Mouse (Mus musculus): ENCODE results near the gene Zfp94. TPM values are rescaled to one million over a fixed set of nuclear protein-coding genes. Genes with fewer than 3 reads are reported as not detected.

Gene Zfp94
- total and polyA plus RNA-seq, 3 experiments, result 5.9 to 6.9 TPM; not detected in 1

DNA sequence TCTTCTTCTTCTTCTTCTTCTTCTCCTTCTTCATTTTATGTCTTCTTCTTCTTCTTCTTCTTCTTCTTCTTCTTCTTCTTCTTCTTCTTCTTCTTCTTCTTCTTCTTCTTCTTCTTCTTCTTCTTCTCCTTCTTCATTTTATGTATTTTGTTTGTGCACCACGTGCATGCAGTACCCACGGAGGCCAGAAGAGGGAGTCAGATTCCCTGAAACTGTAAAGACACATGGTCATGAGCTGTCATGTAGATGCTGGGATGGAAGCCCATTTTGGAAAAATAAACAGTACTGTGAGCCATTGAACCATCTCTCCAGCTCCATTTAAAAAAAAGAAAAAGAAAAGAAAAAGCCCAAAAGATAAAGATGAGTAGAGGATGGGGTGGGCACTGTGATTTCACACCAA, 21.8 kb upstream of the Zfp94 start:
- Histone ChIP-seq H3K4me1 (ENCODE audit: control insufficient read depth in 1 of 2, insufficient read depth in 2 of 2, low read length in 2 of 2) (no peaks in the 10 kb centered on the region), H3K4me3 (ENCODE audit: control insufficient read depth in 1 of 2, insufficient read depth in 1 of 2, low read depth in 2 of 2, low read length in 2 of 2) (no peak overlapping the region), H3K27ac (ENCODE audit: control insufficient read depth, low read depth, low read length) (no peak overlapping the region), H3K27me3 (ENCODE audit: control insufficient read depth in 1 of 2, insufficient read depth in 2 of 2, low read length in 2 of 2) (no peaks in the 10 kb centered on the region), H3K9me3 (replicated peaks; ENCODE audit: insufficient read depth, low read length) (no peaks in the 10 kb centered on the region), H3K36me3 (ENCODE audit: control insufficient read depth in 1 of 2, insufficient read depth in 2 of 2, low read length in 2 of 2) (no peaks in the 10 kb centered on the region), H3K9ac (ENCODE audit: control insufficient read depth, low read depth, low read length, poor library complexity, severe bottlenecking) (no peak overlapping the region), H3K79me2 (ENCODE audit: control insufficient read depth, insufficient read depth, low read length, poor library complexity) (no peaks in the 10 kb centered on the region)
- peak; percentile 20 to 41 (median 35); a peak in 4 of 6 replicates for TF ChIP-seq CTCF (IDR thresholded peaks at IDR 0.05 in 2 of 3, conservative IDR thresholded peaks at IDR 0.05 in 1 of 3; ENCODE audit: control insufficient read depth in 1 of 3, insufficient read depth in 1 of 3, low read depth in 2 of 3, low read length in 3 of 3, poor library complexity in 1 of 3, severe bottlenecking in 1 of 3)
- TF ChIP-seq SMC3 (IDR thresholded peaks at IDR 0.05; ENCODE audit: low read depth, low read length), result peak; percentile 34; the same call in 1 of the 2 replicates
- no peak for TF ChIP-seq GABPA (IDR thresholded peaks at IDR 0.05; ENCODE audit: low read depth, low read length)
- DNase-seq (ENCODE audit: low read depth, low spot score), result peak; percentile 24

DNA sequence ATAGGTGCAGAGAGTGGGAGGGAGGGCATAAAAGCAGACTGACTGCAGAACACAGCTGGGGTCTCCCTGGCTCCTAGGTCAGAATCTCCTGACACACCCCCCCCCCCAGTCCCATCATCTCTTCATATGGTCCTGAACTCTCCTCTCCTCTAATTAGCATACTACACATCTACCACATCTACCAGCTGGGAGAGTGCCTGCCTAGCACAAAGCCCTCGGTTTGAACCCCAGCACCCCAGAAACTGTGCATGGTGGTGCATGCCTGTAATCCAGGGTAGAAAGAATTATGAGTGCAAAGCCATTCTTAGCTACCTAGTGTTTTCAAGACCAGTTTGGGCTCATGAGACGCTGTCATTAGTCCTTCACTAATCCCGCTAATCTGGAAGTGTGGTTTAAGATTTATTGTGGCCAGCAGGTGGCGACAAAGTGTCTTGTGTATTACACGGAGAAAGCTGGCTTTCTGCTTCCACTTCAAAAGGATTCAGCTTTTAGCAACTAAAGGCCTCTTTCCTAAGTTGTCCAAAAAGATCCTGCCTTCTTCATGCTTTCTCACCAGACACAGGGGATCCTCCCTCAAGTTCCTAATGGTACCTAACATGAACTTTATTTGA, 19.3 kb upstream of the Zfp94 start:
- Histone ChIP-seq H3K9ac (ENCODE audit: control insufficient read depth, low read depth, low read length, poor library complexity, severe bottlenecking) (no peak overlapping the region), H3K4me1 (ENCODE audit: control insufficient read depth in 1 of 2, insufficient read depth in 2 of 2, low read length in 2 of 2) (no peaks in the 10 kb centered on the region), H3K27ac (ENCODE audit: control insufficient read depth, low read depth, low read length) (no peak overlapping the region), H3K27me3 (ENCODE audit: control insufficient read depth in 1 of 2, insufficient read depth in 2 of 2, low read length in 2 of 2) (no peaks in the 10 kb centered on the region), H3K9me3 (replicated peaks; ENCODE audit: insufficient read depth, low read length) (no peaks in the 10 kb centered on the region), H3K79me2 (ENCODE audit: control insufficient read depth, insufficient read depth, low read length, poor library complexity) (no peaks in the 10 kb centered on the region), H3K4me3 (ENCODE audit: control insufficient read depth in 1 of 2, insufficient read depth in 1 of 2, low read depth in 2 of 2, low read length in 2 of 2) (no peak overlapping the region), H3K36me3 (ENCODE audit: control insufficient read depth in 1 of 2, insufficient read depth in 2 of 2, low read length in 2 of 2) (no peaks in the 10 kb centered on the region)
- DNase-seq (ENCODE audit: low read depth, low spot score), result peak; percentile 84
- peak; percentile 70 for TF ChIP-seq ZC3H11A (IDR thresholded peaks at IDR 0.05; ENCODE audit: low read depth, low read length)
- TF ChIP-seq RAD21 (IDR thresholded peaks at IDR 0.05; ENCODE audit: low read depth, low read length), result peak; percentile 76
- TF ChIP-seq SMC3 (IDR thresholded peaks at IDR 0.05; ENCODE audit: low read depth, low read length), result peak; percentile 84
- no peak for TF ChIP-seq POLR2AphosphoS2 (IDR thresholded peaks at IDR 0.05; ENCODE audit: low read length)
- peak; percentile 58 to 90 (median 60) for TF ChIP-seq CTCF (IDR thresholded peaks at IDR 0.05 in 2 of 3, conservative IDR thresholded peaks at IDR 0.05 in 1 of 3; ENCODE audit: control insufficient read depth in 1 of 3, insufficient read depth in 1 of 3, low read depth in 2 of 3, low read length in 3 of 3, poor library complexity in 1 of 3, severe bottlenecking in 1 of 3)
- no peak for TF ChIP-seq UBTF (IDR thresholded peaks at IDR 0.05; ENCODE audit: borderline replicate concordance, insufficient read depth, low read depth, low read length)
- TF ChIP-seq SIN3A (IDR thresholded peaks at IDR 0.05; ENCODE audit: low read length), result no peak

DNA sequence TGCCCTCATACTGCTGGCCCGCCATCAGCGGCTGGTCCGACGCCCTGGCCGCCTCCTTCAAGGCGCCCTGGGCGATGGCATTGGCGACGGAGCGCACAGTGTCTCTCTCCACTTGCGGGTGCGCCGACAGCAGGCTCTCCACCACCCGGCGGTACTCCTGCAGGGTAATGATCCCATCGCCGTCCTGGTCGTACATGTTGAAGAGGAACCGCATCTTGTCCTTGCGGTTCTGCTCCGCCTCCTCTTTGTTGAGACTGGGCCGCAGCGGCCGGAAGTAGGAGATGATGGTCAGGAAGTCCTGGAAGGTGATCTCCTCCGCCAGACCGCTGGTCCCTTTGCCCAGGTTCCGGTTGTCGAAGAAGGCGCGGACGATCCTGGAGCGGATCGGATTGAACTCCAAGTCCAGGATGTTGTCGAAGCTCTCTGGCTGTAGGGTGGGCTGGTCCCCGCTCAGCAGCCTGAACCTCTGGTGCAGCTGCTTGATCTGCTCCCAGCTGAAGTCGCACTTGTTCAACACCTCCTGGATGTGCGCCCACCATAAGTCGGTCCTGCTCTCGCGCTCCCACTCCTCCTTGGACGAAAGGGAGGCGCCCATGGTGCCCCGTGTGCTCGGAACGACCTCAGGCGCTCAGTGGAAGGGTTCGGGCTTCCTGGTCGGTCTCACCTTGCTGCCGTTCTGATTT, 17.0 kb upstream of the Zfp94 start, which contains the start of gene Tescl:
Gene Tescl, minus strand, starts transcription at position 633 of the 683 bp plus-strand sequence.
- no peak for DNase-seq (ENCODE audit: low read depth, low spot score)
- no peak within 1 kb of the TSS for H3K4me3 ChIP-seq (ENCODE audit: control insufficient read depth in 1 of 2, insufficient read depth in 1 of 2, low read depth in 2 of 2, low read length in 2 of 2)
- no peaks in the 10 kb centered on the region for H3K79me2 ChIP-seq (ENCODE audit: control insufficient read depth, insufficient read depth, low read length, poor library complexity)
- no peaks in the 10 kb centered on the region for H3K36me3 ChIP-seq (ENCODE audit: control insufficient read depth in 1 of 2, insufficient read depth in 2 of 2, low read length in 2 of 2)
- no peaks in the 10 kb centered on the region for H3K9me3 ChIP-seq (replicated peaks; ENCODE audit: insufficient read depth, low read length)
- H3K27me3 ChIP-seq (ENCODE audit: control insufficient read depth in 1 of 2, insufficient read depth in 2 of 2, low read length in 2 of 2), result no peaks in the 10 kb centered on the region
- no peak within 1 kb of the TSS for H3K9ac ChIP-seq (ENCODE audit: control insufficient read depth, low read depth, low read length, poor library complexity, severe bottlenecking)
- no peaks in the 10 kb centered on the region for H3K4me1 ChIP-seq (ENCODE audit: control insufficient read depth in 1 of 2, insufficient read depth in 2 of 2, low read length in 2 of 2)
- no peak within 1 kb of the TSS for H3K27ac ChIP-seq (ENCODE audit: control insufficient read depth, low read depth, low read length)
- TF ChIP-seq NELFE (IDR thresholded peaks at IDR 0.05; ENCODE audit: low read depth, low read length), result no peak
- no peak for TF ChIP-seq MYB (IDR thresholded peaks at IDR 0.05; ENCODE audit: low read depth, low read length)
- TF ChIP-seq SIN3A (IDR thresholded peaks at IDR 0.05; ENCODE audit: low read length), result no peak

Data from MEL (cell line).